Mouse (Mus musculus): ENCODE measurements around the gene Krtap5-1. TPM values are rescaled to one million over a fixed set of nuclear protein-coding genes. Genes with fewer than 3 reads are reported as not detected.
"Not testable (repeated sequence)": the region's sequence is repeated elsewhere in the genome, so short reads cannot be mapped to it uniquely, and the experiment has no call there.

Krtap5-1 gene
- total RNA-seq, 2 experiments from 2014 or later: not detected

DNA sequence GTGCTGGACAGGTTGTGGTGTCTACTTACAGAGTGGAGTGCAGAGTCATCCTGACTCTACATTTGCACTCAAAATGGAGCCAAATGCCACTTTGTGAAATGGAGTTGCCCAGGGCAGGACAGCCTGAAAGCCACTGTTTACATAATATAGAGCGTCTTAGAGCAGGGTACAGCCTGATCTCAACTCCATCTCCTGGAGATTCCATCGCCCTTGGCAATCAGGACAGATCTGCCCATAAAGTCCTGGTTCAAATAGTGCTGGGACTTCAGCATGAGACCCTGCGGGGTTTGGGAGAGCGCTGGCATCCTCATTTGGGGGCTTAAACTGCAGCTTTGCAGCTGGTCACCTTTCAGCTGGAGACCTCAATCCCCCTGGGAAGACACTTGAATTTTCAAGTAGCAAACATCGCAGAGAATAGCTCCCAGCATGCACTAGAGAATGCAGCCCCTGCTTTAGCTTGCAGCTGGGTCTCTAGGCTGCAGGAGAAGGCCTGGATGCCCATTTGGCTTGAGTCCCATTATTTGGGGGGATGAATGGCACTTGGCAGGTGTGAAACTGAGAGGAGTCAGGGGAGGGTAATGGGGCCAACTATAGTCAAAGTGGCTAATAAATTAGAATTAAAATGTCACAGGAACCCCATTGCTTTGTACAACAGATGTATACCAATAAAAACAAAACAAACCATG is 17.8 kb upstream of the Krtap5-1 start:
- no peak for DNase-seq (ENCODE audit: low spot score in 2 of 2)
- intact Hi-C loops (cut with DNase I): loop anchor here (5.0 kb wide), 1 partner anchor 268 kb away; no protein-coding TSS in a partner anchor

GRCm38 (mm10) chr7:142303929-142304328 is 7.0 kb upstream of the Krtap5-1 start:
- DNase-seq (ENCODE audit: low spot score in 2 of 2); intact Hi-C loops (cut with DNase I): not testable (repeated sequence)

DNA sequence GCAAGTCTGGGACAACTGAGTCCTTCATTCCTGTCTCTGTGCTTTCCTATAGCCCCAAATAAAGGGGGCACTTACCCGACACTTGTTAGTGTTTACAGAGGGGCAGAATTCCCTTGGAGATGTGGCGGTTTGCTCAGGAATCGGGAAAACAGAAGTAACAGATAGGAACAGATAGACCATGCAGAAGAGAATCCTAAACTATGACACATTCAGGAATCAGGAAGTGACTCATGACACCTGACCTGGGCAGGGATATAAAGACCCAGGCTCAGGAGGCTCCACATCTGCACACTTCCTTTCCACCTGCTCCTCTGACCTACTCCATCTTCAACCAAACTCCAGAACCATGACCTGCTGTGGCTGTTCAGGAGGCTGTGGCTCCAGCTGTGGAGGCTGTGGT is 6.3 kb upstream of the Krtap5-1 start, which contains the start of gene Krtap5-4:
TSS of gene Krtap5-4 (plus strand) at position 301 of the 400 bp plus-strand sequence.
- intact Hi-C loops (cut with DNase I): no loop called here
- no peak for DNase-seq (ENCODE audit: low spot score in 2 of 2)

GRCm38 (mm10) chr7:142296108-142296507 is 810 bp downstream of the Krtap5-1 start:
- DNase-seq (ENCODE audit: low spot score in 2 of 2): not testable (repeated sequence)

DNA sequence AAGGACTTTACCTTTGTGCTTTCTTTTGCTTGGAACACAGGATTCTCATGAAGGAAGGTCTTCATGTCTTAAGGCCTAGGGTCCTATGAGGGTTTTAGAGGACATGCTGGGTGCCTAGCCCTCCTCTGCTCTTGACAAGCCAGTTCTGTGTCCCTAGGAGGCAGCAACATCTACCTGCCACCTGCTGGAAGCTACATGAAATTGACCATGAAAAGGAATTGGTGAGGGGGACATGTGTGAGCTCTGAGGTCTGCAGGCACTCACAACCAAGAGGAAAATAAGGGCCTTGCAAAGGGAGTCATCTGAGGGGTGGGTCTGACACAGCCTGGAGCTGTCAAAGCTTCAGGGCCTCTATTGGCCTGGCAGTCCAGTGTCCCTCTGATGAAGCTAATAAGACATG is 1.5 kb downstream of the Krtap5-1 start:
- DNase-seq (ENCODE audit: low spot score in 2 of 2): no peak
- intact Hi-C loops (cut with DNase I): no loop called here

More at GRCm38 (mm10) chr7:142296108-142296507, 810 bp downstream of the Krtap5-1 start:
- intact Hi-C loops (cut with DNase I): not testable (repeated sequence)

DNA sequence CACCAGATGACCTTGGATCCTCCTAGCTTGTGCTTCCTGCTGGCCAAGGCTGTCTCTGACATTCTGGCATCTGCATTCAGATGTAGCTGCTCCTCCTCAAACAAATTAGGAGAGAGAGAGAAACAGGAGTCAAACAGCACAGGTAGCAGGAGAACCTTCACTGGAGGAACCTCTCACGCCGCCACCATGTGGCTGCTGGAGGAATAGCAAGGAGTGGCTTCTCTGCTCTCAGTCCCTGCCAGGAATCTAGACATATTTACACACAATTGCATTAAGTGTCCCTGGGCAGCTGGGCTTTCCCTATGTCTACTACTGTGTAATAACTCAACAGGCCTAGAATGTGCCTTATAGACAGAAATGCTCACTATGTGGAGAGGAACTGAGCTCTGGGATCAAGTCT is 3.1 kb downstream of the Krtap5-1 start:
- DNase-seq (ENCODE audit: low spot score in 2 of 2): not testable (repeated sequence)
- intact Hi-C loops (cut with DNase I): loop anchor here (1.0 kb wide), 1 partner anchor 17 kb away; no protein-coding TSS in a partner anchor

- DNase-seq (ENCODE audit: low spot score in 2 of 2): not testable (repeated sequence)
Measured at GRCm38 (mm10) chr7:142285910-142286612, 10.9 kb downstream of the Krtap5-1 start.

DNA sequence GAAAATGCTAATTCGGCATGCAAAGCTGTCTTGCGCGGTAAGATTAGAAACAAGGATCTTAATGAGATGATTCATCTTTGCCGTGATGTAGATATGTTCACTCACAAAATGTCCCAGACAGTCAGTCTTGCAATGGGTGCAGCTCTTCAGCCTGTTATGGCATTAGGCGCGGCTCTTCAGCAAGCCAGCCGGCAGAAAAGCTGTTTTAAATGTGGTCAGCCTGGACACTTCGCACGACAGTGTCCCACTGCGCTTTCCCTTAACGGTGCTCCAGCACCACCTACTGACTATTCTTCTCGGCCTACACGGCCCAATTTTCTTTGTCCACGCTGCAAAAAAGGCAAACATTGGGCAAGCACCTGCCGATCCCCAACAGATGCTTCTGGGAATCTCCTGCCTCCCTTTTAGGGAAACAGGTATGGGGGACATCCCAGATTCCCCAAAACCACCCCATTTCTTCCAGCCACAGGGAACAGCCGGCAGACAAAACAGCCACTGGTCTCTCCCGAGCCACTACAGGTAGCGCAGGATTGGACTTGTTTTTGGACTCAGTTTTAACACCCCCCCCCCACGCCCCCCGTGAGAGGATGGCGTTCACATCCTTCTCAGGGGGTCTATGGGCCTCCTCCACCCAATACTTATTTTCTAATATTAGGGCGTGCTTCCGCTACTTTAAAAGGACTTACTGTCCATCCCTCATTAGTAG is 11.6 kb downstream of the Krtap5-1 start:
- DNase-seq (ENCODE audit: low spot score in 2 of 2): peak in 1 of 2 experiments; percentile 4
- intact Hi-C loops (cut with DNase I): no loop called here

More at GRCm38 (mm10) chr7:142285910-142286612, 10.9 kb downstream of the Krtap5-1 start:
- intact Hi-C loops (cut with DNase I): not testable (repeated sequence)

DNA sequence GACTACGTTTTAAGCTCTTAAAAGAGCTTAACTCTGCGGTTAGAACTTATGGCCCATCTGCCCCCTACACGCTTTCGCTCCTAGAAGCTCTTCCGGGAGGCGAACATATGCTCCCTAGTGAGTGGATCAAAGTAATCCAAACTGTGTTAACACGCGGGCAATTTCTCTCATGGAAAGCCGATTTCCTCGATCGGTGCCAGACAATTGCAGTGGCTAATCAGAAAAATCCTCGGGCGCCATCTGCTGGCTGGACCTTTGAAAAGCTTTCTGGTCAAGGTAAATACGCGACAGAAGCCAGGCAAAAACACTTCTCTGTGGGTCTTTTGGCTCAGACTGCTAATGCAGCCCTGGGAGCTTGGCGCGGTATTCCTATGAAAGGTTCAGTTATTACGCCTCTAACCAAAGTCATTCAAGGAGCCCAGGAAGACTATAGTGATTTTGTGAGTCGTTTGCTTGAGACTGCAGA is 12.3 kb downstream of the Krtap5-1 start:
- intact Hi-C loops (cut with DNase I): no loop called here

DNA sequence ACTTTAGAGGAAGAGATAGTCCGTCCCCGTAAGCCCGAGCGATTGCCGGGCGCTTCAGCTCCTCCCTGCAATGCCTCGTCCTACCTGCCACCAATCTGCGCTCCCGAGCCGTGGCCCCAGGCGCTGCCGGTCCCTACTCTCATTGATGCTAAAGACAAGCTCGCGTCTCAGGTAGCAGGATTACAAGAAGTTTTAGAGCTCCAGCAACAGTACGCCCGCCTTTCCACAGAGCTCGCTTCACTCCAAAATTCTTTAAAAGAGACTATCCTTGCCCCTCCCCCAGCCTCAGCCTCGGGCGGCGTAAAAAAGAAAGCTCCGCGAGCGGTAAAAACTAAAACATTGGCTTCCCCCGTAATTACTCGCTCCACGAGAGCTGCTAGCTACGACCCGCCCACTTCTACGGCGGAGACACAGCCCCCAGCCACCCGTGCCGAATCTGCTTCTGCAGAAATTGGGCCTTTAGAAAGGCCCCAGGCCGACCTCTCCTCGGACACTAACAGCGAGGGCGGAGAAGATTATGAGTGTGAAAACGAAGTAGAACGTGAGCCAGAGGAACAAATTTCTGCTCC is 12.8 kb downstream of the Krtap5-1 start:
- peak; percentile 21 to 23 for DNase-seq (ENCODE audit: low spot score in 2 of 2)
- intact Hi-C loops (cut with DNase I): no loop called here

More for the DNA sequence above, 12.3 kb downstream of the Krtap5-1 start:
- peak; percentile 83 for DNase-seq (ENCODE audit: low spot score in 2 of 2)

DNA sequence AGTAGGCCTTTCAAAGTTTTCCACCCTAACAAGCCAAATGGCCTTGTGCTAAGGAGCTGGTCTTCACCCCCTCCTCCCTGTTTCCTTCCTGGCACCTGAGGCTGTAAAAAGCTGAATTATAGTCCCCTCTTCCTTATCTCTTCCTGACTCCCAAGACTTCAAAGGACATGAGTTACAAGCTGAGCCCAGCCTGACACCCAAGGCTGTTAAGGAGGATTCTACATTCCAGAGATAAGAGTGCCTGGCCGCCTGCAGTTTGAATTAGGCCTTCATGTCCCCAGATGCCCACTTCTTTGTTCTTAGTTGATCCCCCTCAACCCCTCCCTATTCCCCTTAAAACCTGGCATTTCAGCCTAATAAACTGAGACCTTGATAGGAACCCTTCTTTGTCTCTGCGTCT is 14.1 kb downstream of the Krtap5-1 start:
- intact Hi-C loops (cut with DNase I); DNase-seq (ENCODE audit: low spot score in 2 of 2): not testable (repeated sequence)

DNA sequence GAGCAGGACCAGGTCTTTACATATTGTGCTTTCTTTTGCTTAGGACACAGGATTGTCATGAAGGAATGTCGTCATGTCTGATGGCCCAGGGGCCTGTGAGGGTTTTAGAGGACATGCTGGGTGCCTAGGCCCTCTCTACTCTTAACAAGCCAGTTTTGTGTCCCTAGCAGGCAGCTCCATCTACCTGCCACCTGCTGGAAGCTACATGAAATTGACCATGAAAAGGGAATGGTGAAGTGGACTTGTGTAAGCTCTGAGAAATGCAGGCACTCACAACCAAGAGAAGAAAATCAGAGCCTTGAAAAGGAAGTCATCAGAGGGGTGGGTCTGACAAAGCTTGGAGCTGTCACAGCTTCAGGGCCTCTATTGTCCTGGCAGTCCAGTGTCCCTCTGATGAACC is 17.6 kb downstream of the Krtap5-1 start:
- intact Hi-C loops (cut with DNase I): loop anchor here (1.0 kb wide), 1 partner anchor 8 kb away; no protein-coding TSS in a partner anchor
- not testable (repeated sequence) for DNase-seq (ENCODE audit: low spot score in 2 of 2)

- intact Hi-C loops (cut with DNase I): not testable (repeated sequence)
- peak; percentile 40 to 45 for DNase-seq (ENCODE audit: low spot score in 2 of 2)
Measured at GRCm38 (mm10) chr7:142278183-142278582, 18.7 kb downstream of the Krtap5-1 start.

DNA sequence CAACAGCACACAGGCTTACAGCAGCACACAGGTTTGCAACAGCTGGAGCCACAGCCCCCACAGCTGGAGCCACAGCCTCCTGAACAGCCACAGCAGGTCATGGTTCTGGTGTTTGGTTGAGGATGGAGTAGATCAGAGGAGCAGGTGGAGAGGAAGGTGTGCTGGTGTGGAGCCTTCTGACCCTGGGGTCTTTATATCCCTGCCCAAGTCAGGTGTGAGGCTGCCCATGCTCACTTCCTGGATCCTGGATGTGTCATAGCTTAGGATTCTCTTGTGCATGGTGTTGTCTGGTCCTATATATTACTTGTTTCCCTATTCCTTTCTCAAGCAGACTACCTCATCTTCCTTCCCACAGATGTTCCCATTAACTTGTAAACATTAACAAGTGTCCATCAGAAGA is 22.7 kb downstream of the Krtap5-1 start, which contains the start of gene Gm4559:
TSS of gene Gm4559 (minus strand) at position 101 of the 400 bp plus-strand sequence.
- intact Hi-C loops (cut with DNase I); DNase-seq (ENCODE audit: low spot score in 2 of 2): not testable (repeated sequence)

DNA sequence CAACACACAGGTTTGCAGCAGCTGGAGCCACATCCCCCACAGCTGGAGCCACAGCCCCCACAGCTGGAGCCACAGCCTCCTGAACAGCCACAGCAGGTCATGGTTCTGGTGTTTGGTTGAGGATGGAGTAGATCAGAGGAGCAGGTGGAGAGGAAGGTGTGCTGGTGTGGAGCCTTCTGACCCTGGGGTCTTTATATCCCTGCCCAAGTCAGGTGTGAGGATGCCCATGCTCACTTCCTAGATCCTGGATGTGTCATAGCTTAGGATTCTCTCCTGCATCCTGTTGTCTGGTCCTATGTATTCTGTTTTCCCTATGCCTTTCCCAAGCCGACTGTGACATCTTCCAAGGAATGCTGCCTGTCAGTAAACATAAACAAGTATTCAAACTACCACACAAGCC is 38.7 kb downstream of the Krtap5-1 start, which contains the start of gene Gm2431:
TSS of gene Gm2431 (minus strand) at position 101 of the 400 bp plus-strand sequence.
- intact Hi-C loops (cut with DNase I); DNase-seq (ENCODE audit: low spot score in 2 of 2): not testable (repeated sequence)

- DNase-seq (ENCODE audit: low spot score in 2 of 2): peak; percentile 17 to 32
- intact Hi-C loops (cut with DNase I): no loop called here
Measured at GRCm38 (mm10) chr7:142255517-142255916, 41.4 kb downstream of the Krtap5-1 start.

- intact Hi-C loops (cut with DNase I): loop anchor here (5.0 kb wide), 1 partner anchor 103 kb away; no protein-coding TSS in a partner anchor
- DNase-seq (ENCODE audit: low spot score in 2 of 2): peak; percentile 5 to 21
Measured at GRCm38 (mm10) chr7:142249824-142250223, 47.1 kb downstream of the Krtap5-1 start.
